Mouse (Mus musculus) layer of hippocampus, adult 8-10 months (tissue): ENCODE data around the gene Mbd5. TPM values are rescaled to one million over a fixed set of nuclear protein-coding genes. Genes with fewer than 3 reads are reported as not detected.
A peak's percentile ranks its signal among the peaks of the same experiment; 100 is the strongest.

Experiments used
- DNase-seq, 2 experiments: peaks; one replicate each; pipeline ENCODE4 v3.0.0; 2022; ENCODE audit warnings: low spot score in 2 of 2
- total RNA-seq, 4 experiments: library from RNA; stranded (reverse); gene quantifications; 2 replicates each; pipeline ENCODE4 v1.2.4; 2022

The Mbd5 gene
- total RNA-seq: 100 to 1,000 TPM; 111 to 156 (median 133) TPM

GRCm38 (mm10) chr2:48948841-48949584 is at the start of gene Mbd5:
Gene Mbd5 (plus strand): TSS chr2:48949508.
- peak; percentile 97 to 99 for DNase-seq

GRCm38 (mm10) chr2:48908866-48909265 is 40.4 kb upstream of the Mbd5 start:
- DNase-seq: no peak

GRCm38 (mm10) chr2:48914185-48914584 is 35.1 kb upstream of the Mbd5 start:
- DNase-seq: no peak

- DNase-seq: no peak
These were observed 33.5 kb upstream of the Mbd5 start for GRCm38 (mm10) chr2:48915832-48916231.

- DNase-seq: no peak
These were observed 14.2 kb upstream of the Mbd5 start for GRCm38 (mm10) chr2:48935058-48935457.

- DNase-seq: no peak
These were observed 1.5 kb upstream of the Mbd5 start for GRCm38 (mm10) chr2:48947761-48948160.

GRCm38 (mm10) chr2:48949743-48950251 is 489 bp downstream of the Mbd5 start:
- peak; percentile 22 to 28 for DNase-seq

GRCm38 (mm10) chr2:48950252-48950315 is 776 bp downstream of the Mbd5 start, which contains the start of gene Orc4:
Gene Orc4 (minus strand): TSS chr2:48950277.
- no peak for DNase-seq

- no peak for DNase-seq
These were observed 1.1 kb downstream of the Mbd5 start for GRCm38 (mm10) chr2:48950316-48950880.

GRCm38 (mm10) chr2:48956591-48956990 is 7.3 kb downstream of the Mbd5 start:
- DNase-seq: no peak

GRCm38 (mm10) chr2:48978920-48979319 is 29.6 kb downstream of the Mbd5 start:
- no peak for DNase-seq

- no peak for DNase-seq
These were observed 41.0 kb downstream of the Mbd5 start for GRCm38 (mm10) chr2:48990322-48990721.

GRCm38 (mm10) chr2:49040481-49040880 is 91.2 kb downstream of the Mbd5 start:
- no peak for DNase-seq

- no peak for DNase-seq
These were observed 100.7 kb downstream of the Mbd5 start for GRCm38 (mm10) chr2:49050030-49050429.

GRCm38 (mm10) chr2:49067886-49068285 is 118.6 kb downstream of the Mbd5 start:
- no peak for DNase-seq

GRCm38 (mm10) chr2:49084966-49085365 is 135.7 kb downstream of the Mbd5 start:
- DNase-seq: no peak

- no peak for DNase-seq
These were observed 141.5 kb downstream of the Mbd5 start for GRCm38 (mm10) chr2:49090771-49091170.

- DNase-seq: no peak
These were observed 147.5 kb downstream of the Mbd5 start for GRCm38 (mm10) chr2:49096765-49097164.

GRCm38 (mm10) chr2:49108906-49109305 is 159.6 kb downstream of the Mbd5 start:
- DNase-seq: no peak

- no peak for DNase-seq
These were observed 170.6 kb downstream of the Mbd5 start for GRCm38 (mm10) chr2:49119875-49120274.

GRCm38 (mm10) chr2:49121603-49122002 is 172.3 kb downstream of the Mbd5 start:
- no peak for DNase-seq

GRCm38 (mm10) chr2:49142186-49142585 is 192.9 kb downstream of the Mbd5 start:
- no peak for DNase-seq

- no peak for DNase-seq
These were observed 204.3 kb downstream of the Mbd5 start for GRCm38 (mm10) chr2:49153649-49154048.
